Mouse (Mus musculus): Measurements from ENCODE around the gene Dynlrb1.
A peak's percentile ranks its signal among the peaks of the same experiment; 100 is the strongest.

The Dynlrb1 gene

GRCm38 (mm10) chr2:155283793-155284192, 47.5 kb downstream of the Dynlrb1 start:
- DNase-seq = peak; percentile 33 to 56

DNA sequence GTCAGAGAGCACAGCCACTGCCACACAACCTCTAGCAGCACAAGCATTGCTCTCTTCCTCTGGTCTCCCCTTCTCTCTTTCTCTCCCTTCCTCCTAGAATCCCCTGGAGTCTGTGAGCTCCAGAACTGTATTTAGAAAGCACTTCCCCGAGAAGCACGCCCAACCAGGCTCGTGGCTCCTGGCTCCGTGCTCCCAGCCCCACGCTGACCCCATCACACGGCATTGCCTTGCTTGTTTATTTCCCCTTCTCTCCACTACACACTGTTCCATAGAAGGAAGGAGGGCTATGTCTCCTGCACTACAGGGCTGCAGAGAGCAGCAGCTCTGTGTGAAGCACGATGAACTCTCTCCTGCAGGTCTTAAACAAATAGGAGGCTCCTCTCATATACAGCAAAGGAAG, 48.3 kb downstream of the Dynlrb1 start:
- DNase-seq = no peak

GRCm38 (mm10) chr2:155285744-155286143, 49.4 kb downstream of the Dynlrb1 start:
- no peak for DNase-seq

DNA sequence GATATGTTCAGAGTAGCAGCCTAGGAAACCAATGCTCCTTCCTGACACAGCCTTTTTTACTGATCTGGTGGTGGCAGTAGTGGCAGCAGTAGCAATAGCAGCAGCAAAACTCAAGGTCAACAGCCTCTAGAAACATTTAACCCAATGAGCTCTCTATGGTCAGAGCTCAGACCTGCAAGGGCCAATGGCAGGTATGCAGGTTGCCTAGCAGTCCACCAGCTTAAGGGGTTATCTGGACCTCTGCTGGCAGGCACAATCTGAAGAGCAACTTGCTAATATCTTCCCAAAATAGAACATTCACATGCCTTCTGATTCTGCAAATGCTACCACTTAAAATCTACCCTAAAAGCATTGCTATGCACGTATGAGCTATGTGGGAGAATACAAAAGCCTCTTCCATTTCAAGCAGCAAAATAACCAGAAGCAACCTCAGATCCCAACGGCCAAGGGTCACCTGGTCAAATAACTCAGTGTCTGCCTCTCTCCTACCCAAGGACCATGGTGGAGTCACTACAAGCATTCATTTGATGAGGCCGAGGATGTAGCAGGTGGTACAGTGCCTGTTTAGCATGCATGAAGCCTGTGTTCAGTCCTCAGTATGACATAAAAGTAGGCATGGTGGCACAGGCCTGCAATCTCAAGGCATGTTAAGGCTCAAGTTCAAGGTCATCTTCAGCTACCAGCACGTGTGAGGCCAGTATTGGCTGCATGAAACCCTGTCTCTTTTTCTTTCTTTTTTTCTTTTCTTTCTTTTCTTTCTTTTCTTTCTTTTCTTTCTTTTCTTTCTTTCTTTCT, 51.3 kb downstream of the Dynlrb1 start:
- no peak for DNase-seq

GRCm38 (mm10) chr2:155290066-155290465, 53.7 kb downstream of the Dynlrb1 start:
- DNase-seq = no peak

- peak; percentile 57 to 68 for DNase-seq
Measured at GRCm38 (mm10) chr2:155293382-155293781, 57.0 kb downstream of the Dynlrb1 start.

DNA sequence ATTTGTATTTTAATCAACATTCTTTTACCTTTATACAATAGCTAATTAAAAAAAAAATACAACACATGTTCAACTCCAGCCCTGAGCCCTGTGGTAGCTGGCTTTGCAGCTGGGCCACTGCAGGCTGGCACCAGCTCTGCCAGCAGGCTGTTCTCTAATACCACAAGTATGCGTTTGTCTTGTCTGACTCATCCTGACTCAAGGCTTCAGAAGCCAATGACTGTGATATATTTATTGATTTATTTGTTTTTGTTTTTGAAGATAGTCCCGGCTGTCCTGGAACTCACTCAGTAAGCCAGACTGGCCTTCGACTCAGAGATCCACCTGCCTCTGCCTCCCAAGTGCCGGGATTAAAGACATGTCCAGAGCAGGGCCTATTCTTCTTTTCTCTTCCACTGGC, 57.6 kb downstream of the Dynlrb1 start:
- no peak for DNase-seq

DNA sequence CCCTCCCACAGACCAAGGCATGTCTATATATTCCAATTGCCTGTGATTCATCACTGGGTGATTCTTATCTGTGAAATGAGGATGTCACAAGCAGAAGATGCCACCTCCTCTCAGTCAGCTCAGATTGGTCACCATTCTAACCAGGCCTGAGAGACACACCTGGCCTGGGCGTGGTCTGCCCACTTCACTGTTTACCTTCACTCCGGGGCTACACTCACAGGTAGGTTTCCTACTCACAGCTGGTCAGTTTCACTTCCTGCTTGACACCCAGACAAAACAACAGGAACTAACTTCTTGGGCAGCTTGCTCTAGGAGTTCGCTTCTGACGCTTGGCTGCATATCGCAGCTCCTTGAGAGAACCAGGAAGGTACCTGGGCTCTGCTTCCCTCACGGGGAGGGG, 59.1 kb downstream of the Dynlrb1 start:
- DNase-seq = no peak

GRCm38 (mm10) chr2:155299563-155299962, 63.2 kb downstream of the Dynlrb1 start:
- DNase-seq = no peak

All from cerebellum, postnatal 25 days (tissue).